Mouse (Mus musculus): Measurements from ENCODE around the gene Syne1. TPM values are rescaled to one million over a fixed set of nuclear protein-coding genes. Genes with fewer than 3 reads are reported as not detected.

The Syne1 gene
- total and polyA plus RNA-seq, 2 experiments from 2014 or later = 25.9 to 71.2 TPM

GRCm38 (mm10) chr10:5068676-5069265 is 482.5 kb downstream of the Syne1 start, which contains the start of gene Gm10097:
Gm10097 (plus strand) TSS chr10:5069192.
- DNase-seq (ENCODE audit: low spot score) (peak; percentile 86), ATAC-seq (ENCODE audit: insufficient read depth, low read depth) (peak; percentile 94)
- TF ChIP-seq EP300 (IDR thresholded peaks at IDR 0.05; ENCODE audit: low read depth) (peak; percentile 98), CTCF (IDR thresholded peaks at IDR 0.05; ENCODE audit: low read depth) (no peak)
- Histone ChIP-seq H3K27me3 (ENCODE audit: control insufficient read depth, insufficient read depth, low read length) (no peaks in the 10 kb centered on the region), H3K9me3 (replicated peaks; ENCODE audit: control insufficient read depth, low read length) (no peaks in the 10 kb centered on the region; the same call in 1 of the 2 replicates), H3K4me3 (ENCODE audit: low read depth, low read length) (peak within 1 kb of the TSS; percentile 47), H3K36me3 (replicated peaks; ENCODE audit: control insufficient read depth, insufficient read depth, low read length) (peaks cover 8% of the 10 kb centered on the region; the same call in 1 of the 2 replicates), H3K4me2 (ENCODE audit: low read depth, low read length) (peak within 1 kb of the TSS; percentile 57), H3K27ac (ENCODE audit: low read depth) (peak within 1 kb of the TSS; percentile 98), H3K9ac (replicated peaks; ENCODE audit: low read depth, low read length) (peak within 1 kb of the TSS; percentile 70), H3K4me1 (ENCODE audit: control insufficient read depth, insufficient read depth) (0 out of 2 replicates have a peak, but pooled peaks cover 1% of the 10 kb centered on the region)
- 28% methylated on average over 14 of the region's 14 CpGs for WGBS

GRCm38 (mm10) chr10:5067113-5067512 is 484.2 kb downstream of the Syne1 start:
- 0 out of 2 replicates have a peak, but pooled peaks cover 6% of the 10 kb centered on the region for H3K4me1 ChIP-seq (ENCODE audit: control insufficient read depth, insufficient read depth)
- no peaks in the 10 kb centered on the region for H3K36me3 ChIP-seq (replicated peaks; ENCODE audit: control insufficient read depth, insufficient read depth, low read length)
- DNase-seq (ENCODE audit: low spot score) (no peak), ATAC-seq (ENCODE audit: insufficient read depth, low read depth) (no peak)
- 81% methylated on average over 3 of the region's 3 CpGs for WGBS
- H3K27me3 ChIP-seq (ENCODE audit: control insufficient read depth, insufficient read depth, low read length) = no peaks in the 10 kb centered on the region
- H3K4me2 ChIP-seq (ENCODE audit: low read depth, low read length) = peak overlapping the region; percentile 57
- H3K4me3 ChIP-seq (ENCODE audit: low read depth, low read length) = peak overlapping the region; percentile 47; the same call in 1 of the 2 replicates
- H3K9me3 ChIP-seq (replicated peaks; ENCODE audit: control insufficient read depth, low read length) = no peaks in the 10 kb centered on the region
- no peak overlapping the region for H3K9ac ChIP-seq (replicated peaks; ENCODE audit: low read depth, low read length)
- TF ChIP-seq CTCF (IDR thresholded peaks at IDR 0.05; ENCODE audit: low read depth) (no peak), EP300 (IDR thresholded peaks at IDR 0.05; ENCODE audit: low read depth) (no peak)
- H3K27ac ChIP-seq (ENCODE audit: low read depth) = peak overlapping the region; percentile 98; the same call in 1 of the 2 replicates

GRCm38 (mm10) chr10:5059983-5060382 is 491.3 kb downstream of the Syne1 start:
- 48% methylated on average over 2 of the region's 2 CpGs for WGBS

GRCm38 (mm10) chr10:5058876-5059275 is 492.4 kb downstream of the Syne1 start:
- ATAC-seq (ENCODE audit: insufficient read depth, low read depth) (peak; percentile 73; the same call in 1 of the 2 replicates), DNase-seq (ENCODE audit: low spot score) (peak; percentile 52)
- Histone ChIP-seq H3K27me3 (ENCODE audit: control insufficient read depth, insufficient read depth, low read length) (no peaks in the 10 kb centered on the region), H3K4me3 (ENCODE audit: low read depth, low read length) (no peak overlapping the region), H3K36me3 (replicated peaks; ENCODE audit: control insufficient read depth, insufficient read depth, low read length) (peaks cover 50% of the 10 kb centered on the region), H3K27ac (ENCODE audit: low read depth) (peak overlapping the region; percentile 69; the same call in 1 of the 2 replicates), H3K9me3 (replicated peaks; ENCODE audit: control insufficient read depth, low read length) (no peaks in the 10 kb centered on the region), H3K4me2 (ENCODE audit: low read depth, low read length) (no peak overlapping the region), H3K9ac (replicated peaks; ENCODE audit: low read depth, low read length) (no peak overlapping the region), H3K4me1 (ENCODE audit: control insufficient read depth, insufficient read depth) (peaks cover 30% of the 10 kb centered on the region)
- WGBS = 15% methylated on average over 2 of the region's 2 CpGs
- TF ChIP-seq CTCF (IDR thresholded peaks at IDR 0.05; ENCODE audit: low read depth) = no peak
- TF ChIP-seq EP300 (IDR thresholded peaks at IDR 0.05; ENCODE audit: low read depth) = no peak

More at GRCm38 (mm10) chr10:5059983-5060382, 491.3 kb downstream of the Syne1 start:
- Histone ChIP-seq H3K27me3 (ENCODE audit: control insufficient read depth, insufficient read depth, low read length) (no peaks in the 10 kb centered on the region), H3K9ac (replicated peaks; ENCODE audit: low read depth, low read length) (no peak overlapping the region), H3K4me2 (ENCODE audit: low read depth, low read length) (no peak overlapping the region), H3K27ac (ENCODE audit: low read depth) (peak overlapping the region; percentile 51), H3K4me1 (ENCODE audit: control insufficient read depth, insufficient read depth) (peaks cover 30% of the 10 kb centered on the region), H3K36me3 (replicated peaks; ENCODE audit: control insufficient read depth, insufficient read depth, low read length) (peaks cover 39% of the 10 kb centered on the region), H3K9me3 (replicated peaks; ENCODE audit: control insufficient read depth, low read length) (no peaks in the 10 kb centered on the region), H3K4me3 (ENCODE audit: low read depth, low read length) (no peak overlapping the region)
- no peak for DNase-seq (ENCODE audit: low spot score)
- no peak for ATAC-seq (ENCODE audit: insufficient read depth, low read depth)
- TF ChIP-seq CTCF (IDR thresholded peaks at IDR 0.05; ENCODE audit: low read depth) (no peak), EP300 (IDR thresholded peaks at IDR 0.05; ENCODE audit: low read depth) (no peak)

GRCm38 (mm10) chr10:5057661-5058060 is 493.6 kb downstream of the Syne1 start:
- TF ChIP-seq EP300 (IDR thresholded peaks at IDR 0.05; ENCODE audit: low read depth) (no peak), CTCF (IDR thresholded peaks at IDR 0.05; ENCODE audit: low read depth) (no peak)
- ATAC-seq (ENCODE audit: insufficient read depth, low read depth) = no peak
- 89% methylated on average over 15 of the region's 15 CpGs for WGBS

More at GRCm38 (mm10) chr10:5057661-5058060, 493.6 kb downstream of the Syne1 start:
- Histone ChIP-seq H3K4me1 (ENCODE audit: control insufficient read depth, insufficient read depth) (peaks cover 24% of the 10 kb centered on the region), H3K4me3 (ENCODE audit: low read depth, low read length) (no peak overlapping the region), H3K4me2 (ENCODE audit: low read depth, low read length) (no peak overlapping the region), H3K9me3 (replicated peaks; ENCODE audit: control insufficient read depth, low read length) (no peaks in the 10 kb centered on the region), H3K9ac (replicated peaks; ENCODE audit: low read depth, low read length) (no peak overlapping the region), H3K36me3 (replicated peaks; ENCODE audit: control insufficient read depth, insufficient read depth, low read length) (peaks cover 60% of the 10 kb centered on the region), H3K27ac (ENCODE audit: low read depth) (no peak overlapping the region), H3K27me3 (ENCODE audit: control insufficient read depth, insufficient read depth, low read length) (no peaks in the 10 kb centered on the region)
- DNase-seq (ENCODE audit: low spot score) = no peak

All from heart, postnatal 0 days (tissue).